Mouse (Mus musculus) midbrain, embryonic 14.5 days (tissue): ENCODE results near the gene Mb. TPM values are rescaled to one million over a fixed set of nuclear protein-coding genes. Genes with fewer than 3 reads are reported as not detected.

Experiments used
- ATAC-seq: fragments of 200-750 bp; cut with Nextera tagmentation; 2 replicates; pipeline ENCODE4 v1.8.0; 2017; ENCODE audit warnings: moderate number of reproducible peaks, moderate library complexity; ENCODE audit not compliant: low FRiP score, low TSS enrichment
- DNase-seq: peaks from one replicate; pipeline ENCODE4 v3.0.0-alpha.2; 2015
- H3K27ac ChIP-seq: fragments of 300-500 bp; sonication (generic); replicated peaks from 2 replicates; pipeline ENCODE4 v1.5.1; 2014; ENCODE audit warnings: mild to moderate bottlenecking, low read depth, low read length, moderate library complexity
- H3K27me3 ChIP-seq: fragments of 300-500 bp; sonication (generic); 2 replicates; pipeline ENCODE4 v1.6.1; 2014; ENCODE audit warnings: low read length, control low read depth, mixed read lengths; ENCODE audit not compliant: control insufficient read depth, insufficient read depth
- H3K36me3 ChIP-seq: fragments of 300-500 bp; sonication (generic); 2 replicates; pipeline ENCODE4 v1.6.1; 2014; ENCODE audit warnings: low read length, control low read depth; ENCODE audit not compliant: control insufficient read depth, insufficient read depth
- H3K4me1 ChIP-seq: fragments of 300-500 bp; sonication (generic); 2 replicates; pipeline ENCODE4 v1.6.1; 2014; ENCODE audit warnings: mild to moderate bottlenecking, antibody characterized with exemption, low read length, control low read depth; ENCODE audit not compliant: control insufficient read depth, insufficient read depth
- H3K4me2 ChIP-seq: fragments of 300-500 bp; sonication (generic); 2 replicates; pipeline ENCODE4 v1.6.1; 2014; ENCODE audit warnings: mild to moderate bottlenecking, low read length, moderate library complexity
- H3K4me3 ChIP-seq: fragments of 300-500 bp; sonication (generic); replicated peaks from 2 replicates; pipeline ENCODE4 v1.5.1; 2014; ENCODE audit warnings: low read depth, low read length
- H3K9ac ChIP-seq: fragments of 300-500 bp; sonication (generic); replicated peaks from 2 replicates; pipeline ENCODE4 v1.6.1; 2014; ENCODE audit warnings: mild to moderate bottlenecking, low read length, moderate library complexity
- H3K9me3 ChIP-seq: fragments of 300-500 bp; sonication (generic); 2 replicates; pipeline ENCODE4 v1.6.1; 2016; ENCODE audit warnings: low read length, control low read depth, mixed read lengths; ENCODE audit not compliant: control insufficient read depth
- WGBS: fragments of 180-500 bp; shearing (Covaris S2); extraction: QIAGEN DNeasy Blood & Tissue Kit; methylation state at CpG from one replicate; pipeline ENCODE4 v1.1.7; 2014; 5-methylcytosine and 5-hydroxymethylcytosine counted together
- polyA plus RNA-seq: library from polyadenylated mRNA; unstranded; fragments of >200 nt; fragmentation: Nextera tagmentation; extraction: Ambion mirVana; gene quantifications from 2 replicates; pipeline ENCODE4 v1.2.1, GENCODE M21; 2014

Mb gene
- polyA plus RNA-seq, 1 experiment from 2014 or later: 0.57 TPM

DNA sequence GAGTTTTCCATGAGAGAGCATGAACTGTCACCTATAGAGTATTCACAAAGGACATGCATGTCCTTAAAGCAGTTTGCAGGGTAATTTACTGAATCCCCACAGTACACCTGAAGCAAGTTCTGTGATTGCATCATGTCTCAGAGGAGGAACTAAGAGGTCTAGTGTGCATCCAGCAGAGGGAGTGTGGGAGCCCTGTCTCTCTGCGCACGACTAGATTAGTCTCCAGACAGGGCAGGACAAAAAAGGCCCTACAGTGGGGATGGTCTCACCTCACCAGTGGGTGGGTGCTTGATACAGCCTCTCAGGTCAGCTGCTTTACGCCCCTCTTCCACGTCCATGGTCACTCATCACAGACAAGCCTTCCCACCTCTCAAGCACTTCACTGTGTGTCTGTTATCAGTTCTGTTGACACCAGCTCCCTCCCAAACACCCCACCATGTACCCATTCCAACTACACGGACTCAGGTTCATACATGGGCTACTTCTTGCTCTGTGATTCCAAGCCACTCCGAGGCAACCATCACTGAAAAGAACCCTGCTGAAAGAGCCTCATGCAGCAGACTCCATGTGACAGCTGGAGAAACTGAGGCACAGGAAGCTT is 31.6 kb downstream of the Mb start:
- Histone ChIP-seq H3K4me2 (no peak overlapping the region), H3K27ac (no peak overlapping the region), H3K9me3 (no peaks in the 10 kb centered on the region), H3K9ac (no peak overlapping the region), H3K27me3 (no peaks in the 10 kb centered on the region), H3K4me1 (no peaks in the 10 kb centered on the region; the same call in 1 of the 2 replicates), H3K36me3 (no peaks in the 10 kb centered on the region), H3K4me3 (no peak overlapping the region)
- DNase-seq (peak; percentile 37), ATAC-seq (no peak)
- WGBS: 55% methylated on average over 6 of the region's 6 CpGs

DNA sequence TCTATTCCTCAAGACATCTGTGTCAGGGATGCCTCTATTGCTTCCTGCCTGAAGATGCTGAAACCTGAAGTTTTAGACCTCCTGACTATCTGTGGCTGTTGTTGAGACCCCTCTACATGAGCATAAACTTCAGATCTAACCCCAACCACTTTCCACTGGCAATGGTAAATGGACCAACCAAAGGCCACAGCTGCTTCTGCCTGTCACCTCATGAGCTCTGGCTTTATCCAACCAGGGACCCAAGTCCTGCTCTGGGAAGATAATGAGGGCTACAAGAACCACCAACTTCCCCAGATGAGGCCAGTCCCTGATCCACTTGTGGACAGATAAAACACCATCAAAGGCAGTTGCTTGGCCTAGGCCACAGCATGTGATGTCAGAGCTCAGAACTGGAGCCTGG is 32.6 kb downstream of the Mb start:
- Histone ChIP-seq H3K4me2 (no peak overlapping the region), H3K36me3 (no peaks in the 10 kb centered on the region)

DNA sequence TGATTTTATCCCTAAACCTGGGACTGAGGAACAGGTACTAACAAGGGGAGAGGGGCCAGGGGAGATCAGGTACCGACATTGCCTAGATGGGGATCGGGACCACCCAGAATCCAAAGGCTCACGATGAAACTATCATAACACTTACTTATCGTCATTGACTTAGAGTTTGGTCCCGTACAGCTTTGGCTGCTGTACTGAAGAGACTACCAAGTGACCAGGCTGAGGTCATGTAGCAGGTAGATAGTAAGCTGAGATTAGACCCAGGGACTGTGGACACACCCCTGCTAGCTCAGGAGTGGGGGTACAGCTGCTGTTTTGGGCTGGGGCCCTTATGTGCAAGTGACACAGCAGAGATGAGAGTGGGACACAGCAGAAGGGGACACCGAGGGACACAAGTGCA is 34.0 kb downstream of the Mb start:
- DNase-seq (no peak), ATAC-seq (no peak)
- H3K27me3 ChIP-seq: no peaks in the 10 kb centered on the region
- H3K4me2 ChIP-seq: no peak overlapping the region
- WGBS: 90% methylated on average over 6 of the region's 6 CpGs
- H3K4me1 ChIP-seq: peaks cover 4% of the 10 kb centered on the region
- H3K36me3 ChIP-seq: no peaks in the 10 kb centered on the region
- H3K27ac ChIP-seq: no peak overlapping the region
- no peak overlapping the region for H3K9ac ChIP-seq
- no peaks in the 10 kb centered on the region for H3K9me3 ChIP-seq
- no peak overlapping the region for H3K4me3 ChIP-seq

More for the DNA sequence above, 32.6 kb downstream of the Mb start:
- DNase-seq (no peak), ATAC-seq (no peak)
- no peaks in the 10 kb centered on the region for H3K27me3 ChIP-seq
- H3K4me3 ChIP-seq: no peak overlapping the region
- H3K9me3 ChIP-seq: no peaks in the 10 kb centered on the region
- no peak overlapping the region for H3K9ac ChIP-seq
- peaks cover 4% of the 10 kb centered on the region for H3K4me1 ChIP-seq
- no peak overlapping the region for H3K27ac ChIP-seq

DNA sequence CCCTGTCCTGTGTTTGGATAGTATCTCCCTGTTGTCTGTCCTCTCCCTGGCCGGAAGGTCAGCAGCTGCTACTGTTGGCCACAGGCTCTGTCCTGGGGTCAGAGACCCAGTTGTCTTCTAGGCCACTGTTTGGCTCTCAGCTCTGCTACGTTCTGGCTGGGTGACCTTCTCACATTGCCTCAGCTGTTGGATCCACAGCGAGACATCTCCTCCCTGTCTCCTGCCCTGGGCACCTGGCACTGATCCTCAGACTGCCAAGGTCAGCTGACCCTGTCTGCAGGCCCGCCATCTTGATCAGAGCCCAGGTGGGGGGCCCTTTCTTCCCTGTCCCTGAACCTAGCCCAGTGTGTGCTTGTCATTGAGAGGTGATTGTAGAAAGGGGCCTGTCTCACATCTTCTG is 35.5 kb downstream of the Mb start:
- Histone ChIP-seq H3K9me3 (no peaks in the 10 kb centered on the region), H3K27ac (peak overlapping the region; percentile 76; the same call in 1 of the 2 replicates), H3K4me2 (no peak overlapping the region), H3K4me1 (peaks cover 4% of the 10 kb centered on the region), H3K27me3 (no peaks in the 10 kb centered on the region), H3K36me3 (no peaks in the 10 kb centered on the region), H3K4me3 (no peak overlapping the region), H3K9ac (no peak overlapping the region)
- 78% methylated on average over 4 of the region's 4 CpGs for WGBS
- no peak for ATAC-seq
- DNase-seq: no peak

DNA sequence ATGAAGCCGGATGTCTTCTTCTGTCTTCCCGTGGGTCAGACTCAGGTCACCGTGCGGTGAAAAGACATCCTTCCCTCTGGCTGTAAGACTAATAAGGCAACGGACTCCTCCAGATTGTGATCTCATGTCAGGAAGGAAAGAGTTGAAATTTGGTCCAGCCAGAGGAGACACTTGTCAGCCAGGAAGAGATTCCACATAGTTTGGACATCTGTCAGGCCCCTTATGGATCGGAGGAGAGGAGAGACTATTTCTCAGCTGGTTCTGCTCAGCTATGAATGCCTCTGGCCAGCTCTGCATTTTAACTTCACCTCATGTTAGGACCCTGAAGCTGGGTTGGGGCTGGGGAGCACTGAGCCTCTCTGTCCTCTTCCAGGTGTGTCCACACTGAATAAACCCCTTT is 36.0 kb downstream of the Mb start:
- ATAC-seq: no peak

DNA sequence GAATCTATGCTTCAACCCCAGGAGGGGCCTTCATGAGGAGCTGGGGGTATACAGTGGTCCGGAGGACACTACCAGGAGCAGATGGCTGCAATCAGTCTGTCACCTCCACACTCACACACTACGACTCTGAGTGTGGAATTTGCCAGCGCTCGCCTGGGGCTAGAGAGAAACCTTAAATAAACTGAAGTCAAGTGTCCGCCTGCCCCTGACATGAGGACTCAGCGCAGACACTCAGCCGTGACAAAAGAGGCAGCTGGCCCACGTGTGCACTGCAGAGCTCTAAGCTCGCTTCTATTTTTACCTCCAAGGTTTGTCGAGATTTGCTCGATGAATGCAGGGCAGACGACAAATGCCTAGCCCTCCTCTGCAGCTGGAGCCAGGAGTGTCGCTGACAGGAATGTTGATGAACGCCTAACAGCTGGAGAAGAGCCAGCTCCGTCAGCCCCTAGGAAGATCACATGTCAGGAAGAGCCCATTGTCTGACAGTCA is 36.7 kb downstream of the Mb start:
- 30% methylated on average over 15 of the region's 15 CpGs for WGBS
- H3K4me2 ChIP-seq: peak overlapping the region; percentile 20; the same call in 1 of the 2 replicates
- no peak overlapping the region for H3K4me3 ChIP-seq
- peaks cover 4% of the 10 kb centered on the region for H3K4me1 ChIP-seq
- ATAC-seq: peak; percentile 34; the same call in 1 of the 2 replicates
- H3K9me3 ChIP-seq: no peaks in the 10 kb centered on the region
- H3K27ac ChIP-seq: peak overlapping the region; percentile 76
- no peaks in the 10 kb centered on the region for H3K27me3 ChIP-seq
- no peaks in the 10 kb centered on the region for H3K36me3 ChIP-seq
- no peak overlapping the region for H3K9ac ChIP-seq
- DNase-seq: peak; percentile 75

More for the DNA sequence above, 36.0 kb downstream of the Mb start:
- Histone ChIP-seq H3K9me3 (no peaks in the 10 kb centered on the region), H3K36me3 (no peaks in the 10 kb centered on the region), H3K4me3 (no peak overlapping the region), H3K4me2 (peak overlapping the region; percentile 20; the same call in 1 of the 2 replicates), H3K4me1 (peaks cover 4% of the 10 kb centered on the region), H3K27ac (peak overlapping the region; percentile 76), H3K27me3 (no peaks in the 10 kb centered on the region), H3K9ac (no peak overlapping the region; the same call in 1 of the 2 replicates)
- peak; percentile 32 for DNase-seq
- WGBS: 77% methylated on average over 6 of the region's 6 CpGs

DNA sequence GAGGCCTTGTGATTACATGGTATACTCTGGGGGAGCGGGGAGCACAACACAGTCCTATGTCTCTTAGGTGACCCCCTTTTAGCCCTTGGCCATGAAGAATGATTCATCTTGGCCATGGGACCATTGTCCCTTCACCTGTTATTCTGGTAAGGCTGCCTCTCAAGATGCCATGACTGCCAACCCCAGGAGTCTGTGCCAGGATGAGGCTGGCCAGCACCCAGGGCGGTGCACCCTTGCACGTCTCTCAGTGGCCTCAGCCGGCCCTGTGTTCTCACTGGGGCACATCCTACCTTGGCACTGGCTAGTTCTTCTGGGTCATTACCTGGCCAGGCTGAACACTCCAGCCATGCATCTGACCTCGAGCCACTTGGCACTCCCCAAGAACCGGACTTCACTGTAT is 41.6 kb downstream of the Mb start:
- DNase-seq: no peak
- Histone ChIP-seq H3K27ac (no peak overlapping the region), H3K4me2 (no peak overlapping the region), H3K9me3 (no peaks in the 10 kb centered on the region), H3K27me3 (no peaks in the 10 kb centered on the region), H3K4me3 (no peak overlapping the region), H3K4me1 (peaks cover 4% of the 10 kb centered on the region), H3K9ac (no peak overlapping the region), H3K36me3 (no peaks in the 10 kb centered on the region)
- ATAC-seq: no peak
- WGBS: 92% methylated on average over 6 of the region's 6 CpGs

DNA sequence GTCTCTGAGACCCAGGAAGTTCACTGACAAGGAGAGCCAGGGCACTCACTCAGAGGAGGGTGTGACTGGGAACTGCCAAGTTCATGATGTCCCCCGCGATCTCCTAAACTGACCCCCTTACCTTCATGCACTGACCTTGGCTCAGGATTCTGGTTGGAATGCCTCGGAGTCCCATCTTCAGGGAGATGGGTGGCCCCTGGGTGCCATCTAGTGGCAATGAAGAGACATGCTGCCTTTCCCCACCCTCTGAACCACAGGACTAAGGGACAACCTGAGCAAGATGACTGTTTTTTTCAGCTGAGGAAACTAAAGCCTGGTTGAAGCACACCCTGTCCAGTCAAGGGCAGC is 46.6 kb downstream of the Mb start:
- no peak overlapping the region for H3K9ac ChIP-seq
- ATAC-seq: no peak

DNA sequence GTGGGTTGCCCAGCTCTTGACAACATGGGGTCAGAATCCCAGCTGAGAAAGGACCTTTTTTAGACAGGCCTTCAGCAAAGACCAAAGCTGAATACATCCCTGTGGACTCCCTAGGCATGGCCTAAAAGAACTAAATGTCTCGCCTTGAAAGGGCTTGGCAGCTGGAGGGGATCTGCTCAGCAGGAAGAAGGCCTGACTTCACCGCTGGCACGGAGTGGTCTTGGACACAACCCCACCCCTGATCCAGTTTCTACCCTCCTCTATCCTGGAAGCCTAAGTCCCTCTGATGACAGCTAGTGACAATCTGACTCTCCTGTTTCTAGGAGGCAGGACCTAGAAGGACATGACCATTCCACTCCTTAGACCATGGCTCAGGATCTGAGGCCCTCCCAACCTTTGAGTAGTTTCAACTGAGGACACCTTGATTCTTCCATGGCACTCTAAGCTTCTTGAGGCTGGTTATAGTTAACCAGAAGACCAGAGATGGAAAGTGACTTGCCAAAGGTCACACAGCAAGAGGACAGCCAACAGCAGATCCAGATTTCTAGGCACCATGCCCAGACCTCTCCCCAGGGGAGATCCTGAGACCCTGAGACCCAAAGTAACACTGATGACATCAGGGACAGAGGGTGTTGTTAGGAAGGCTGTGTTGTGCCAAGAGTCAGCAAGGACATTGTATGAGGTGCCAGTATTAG is 47.1 kb downstream of the Mb start:
- Histone ChIP-seq H3K36me3 (no peaks in the 10 kb centered on the region), H3K4me2 (no peak overlapping the region), H3K4me1 (no peaks in the 10 kb centered on the region), H3K9ac (no peak overlapping the region), H3K4me3 (no peak overlapping the region), H3K27me3 (no peaks in the 10 kb centered on the region), H3K9me3 (no peaks in the 10 kb centered on the region), H3K27ac (no peak overlapping the region)
- no peak for ATAC-seq
- WGBS: 86% methylated on average over 3 of the region's 3 CpGs
- DNase-seq: no peak

More for the DNA sequence above, 46.6 kb downstream of the Mb start:
- 23% methylated on average over 3 of the region's 3 CpGs for WGBS
- Histone ChIP-seq H3K27me3 (no peaks in the 10 kb centered on the region), H3K4me1 (no peaks in the 10 kb centered on the region), H3K4me3 (no peak overlapping the region), H3K27ac (no peak overlapping the region), H3K4me2 (no peak overlapping the region), H3K36me3 (no peaks in the 10 kb centered on the region), H3K9me3 (no peaks in the 10 kb centered on the region)
- peak; percentile 82 for DNase-seq
